Mouse (Mus musculus) megakaryocyte-erythroid progenitor cell, adult 5-6 weeks (primary cell): ENCODE data around the gene Megf8. TPM values are rescaled to one million over a fixed set of nuclear protein-coding genes. Genes with fewer than 3 reads are reported as not detected.

Experiments
- ATAC-seq: replicated peaks from 2 replicates; pipeline ENCODE4 v1.8.0; 2016; ENCODE audit warnings: mild to moderate bottlenecking, inconsistent platforms; ENCODE audit not compliant: severe bottlenecking, poor library complexity, low FRiP score, low TSS enrichment
- total RNA-seq, 2 experiments: library from RNA; stranded (forward) in 1 of 2; stranded (reverse) in 1 of 2; fragments of 200-1000, 215-1000 nt in 1 of 2; fragments of >200 nt in 1 of 2; fragmentation: Nextera tagmentation in 1 of 2; gene quantifications; 2 replicates each; pipeline ENCODE4 v1.2.3; 2014 to 2017

Gene Megf8
- total RNA-seq, 2 experiments from 2014 or later, result 2.6 to 2.7 TPM

DNA sequence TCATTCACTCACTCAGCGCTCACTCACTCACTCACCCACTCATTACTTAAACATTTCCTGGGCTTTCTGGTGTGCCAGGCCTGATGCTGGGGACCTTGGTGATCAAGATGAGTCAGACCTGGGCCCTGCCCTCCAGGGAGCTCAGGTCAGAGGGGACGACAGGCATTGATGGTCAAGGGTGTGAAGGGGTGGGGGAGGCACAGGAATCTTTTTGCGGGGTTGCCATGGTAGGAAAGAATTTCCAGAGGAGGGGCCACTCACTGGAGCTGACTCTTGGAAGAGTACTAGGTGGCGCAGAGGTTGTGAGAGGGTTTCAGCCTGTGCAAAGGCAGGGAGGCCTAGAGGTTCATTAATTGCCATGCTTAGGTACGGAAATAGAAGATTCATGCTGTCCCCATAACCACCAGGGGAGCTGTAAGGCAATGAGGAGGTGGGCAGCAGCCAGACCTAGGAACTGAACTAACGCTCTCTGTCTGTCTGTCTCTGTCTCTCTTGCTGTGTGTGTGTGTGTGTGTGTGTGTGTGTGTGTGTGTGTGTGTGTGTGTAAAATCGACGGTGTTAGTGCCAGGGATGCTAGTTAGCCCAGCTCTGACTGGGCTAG lies 60.2 kb downstream of the Megf8 start:
- no peak; the same call in 1 of the 2 replicates for ATAC-seq

GRCm38 (mm10) chr7:25378181-25379100 lies 61.5 kb downstream of the Megf8 start:
- no peak for ATAC-seq

DNA sequence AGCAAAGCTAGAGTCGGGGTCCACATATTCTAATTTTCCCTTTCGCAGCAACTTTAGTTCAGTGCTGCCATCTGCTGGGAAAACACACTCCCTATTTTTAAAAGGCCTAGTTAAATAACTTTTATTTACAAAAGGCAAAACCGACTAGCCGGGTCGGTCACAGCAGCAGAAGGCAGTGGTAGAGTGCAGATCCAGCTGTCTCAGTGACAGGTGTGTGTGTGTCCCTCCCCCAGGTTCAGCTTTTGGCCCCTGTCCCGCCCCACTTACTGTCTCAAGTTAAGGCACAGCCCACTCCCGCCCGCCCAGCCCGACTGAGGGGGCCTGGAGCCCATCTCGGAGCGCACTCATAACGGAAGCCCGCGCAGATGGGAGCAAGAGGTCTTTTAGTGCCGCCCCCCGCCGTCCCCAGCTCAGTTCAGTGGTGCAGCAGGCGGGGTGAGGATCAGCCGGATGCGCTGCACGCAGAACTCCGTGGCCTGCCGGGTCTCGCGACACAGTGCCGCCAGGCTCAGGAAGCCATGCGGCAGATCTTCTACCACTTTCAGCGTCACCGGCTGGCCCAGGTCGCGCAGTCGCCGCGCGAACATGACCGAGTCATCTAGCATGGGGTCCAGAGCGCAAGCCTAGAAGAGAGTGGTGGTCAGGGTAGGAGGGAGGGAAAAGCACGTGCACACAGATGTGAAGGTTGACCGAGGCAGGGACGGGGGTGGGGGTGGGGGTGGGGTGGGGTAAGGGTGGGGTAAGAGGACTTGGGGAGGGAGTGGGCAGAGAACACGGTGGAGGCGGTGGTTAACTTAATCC lies 62.8 kb downstream of the Megf8 start:
- peak; percentile 56 for ATAC-seq

- ATAC-seq, result peak; percentile 68
These were observed 63.7 kb downstream of the Megf8 start for GRCm38 (mm10) chr7:25380392-25381283.

- no peak for ATAC-seq
These were observed 64.3 kb downstream of the Megf8 start for GRCm38 (mm10) chr7:25381284-25381680.

DNA sequence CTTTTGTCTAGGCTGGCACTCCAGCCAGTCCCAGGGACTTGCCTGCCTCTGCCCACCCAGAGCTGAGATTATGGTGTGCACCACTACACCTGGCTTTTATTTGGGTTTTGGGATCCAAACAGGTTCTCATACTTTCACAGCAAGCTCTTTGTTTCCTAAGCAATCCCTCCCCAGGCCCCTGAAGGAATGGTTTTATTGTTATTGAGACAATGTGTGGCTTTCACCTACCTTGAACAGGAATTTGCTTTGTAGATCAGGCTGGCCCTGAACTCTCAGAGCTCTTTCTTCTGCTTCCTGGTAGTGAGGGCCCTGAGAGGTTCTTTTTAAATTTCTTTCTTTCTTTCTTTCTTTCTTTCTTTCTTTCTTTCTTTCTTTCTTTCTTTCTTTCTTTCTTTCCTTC lies 65.6 kb downstream of the Megf8 start:
- ATAC-seq, result no peak

DNA sequence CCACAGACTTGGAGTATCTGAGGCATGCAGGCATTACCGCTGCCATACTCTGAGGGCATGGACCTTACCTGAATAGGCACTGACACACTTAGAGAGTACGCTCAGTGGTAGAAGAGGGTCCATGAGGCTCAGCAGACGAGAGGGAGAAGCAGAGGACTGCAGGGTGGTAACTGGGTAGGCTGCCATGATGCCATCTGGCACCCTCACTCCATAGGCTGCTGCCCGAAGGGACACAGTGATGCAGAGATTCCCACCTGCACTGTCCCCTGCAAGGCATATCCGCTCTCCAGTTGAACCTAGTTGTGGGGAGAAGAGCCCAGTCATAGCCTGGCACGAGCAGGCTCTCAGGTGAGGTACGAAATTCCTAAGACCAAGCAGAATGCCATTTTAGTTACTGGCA lies 66.4 kb downstream of the Megf8 start:
- ATAC-seq, result no peak

- no peak for ATAC-seq
These were observed 66.9 kb downstream of the Megf8 start for GRCm38 (mm10) chr7:25383891-25384290.

GRCm38 (mm10) chr7:25384318-25384717 lies 67.4 kb downstream of the Megf8 start:
- no peak for ATAC-seq

GRCm38 (mm10) chr7:25384818-25385217 lies 67.9 kb downstream of the Megf8 start:
- no peak for ATAC-seq

- no peak for ATAC-seq
These were observed 68.3 kb downstream of the Megf8 start for GRCm38 (mm10) chr7:25385259-25385658.

DNA sequence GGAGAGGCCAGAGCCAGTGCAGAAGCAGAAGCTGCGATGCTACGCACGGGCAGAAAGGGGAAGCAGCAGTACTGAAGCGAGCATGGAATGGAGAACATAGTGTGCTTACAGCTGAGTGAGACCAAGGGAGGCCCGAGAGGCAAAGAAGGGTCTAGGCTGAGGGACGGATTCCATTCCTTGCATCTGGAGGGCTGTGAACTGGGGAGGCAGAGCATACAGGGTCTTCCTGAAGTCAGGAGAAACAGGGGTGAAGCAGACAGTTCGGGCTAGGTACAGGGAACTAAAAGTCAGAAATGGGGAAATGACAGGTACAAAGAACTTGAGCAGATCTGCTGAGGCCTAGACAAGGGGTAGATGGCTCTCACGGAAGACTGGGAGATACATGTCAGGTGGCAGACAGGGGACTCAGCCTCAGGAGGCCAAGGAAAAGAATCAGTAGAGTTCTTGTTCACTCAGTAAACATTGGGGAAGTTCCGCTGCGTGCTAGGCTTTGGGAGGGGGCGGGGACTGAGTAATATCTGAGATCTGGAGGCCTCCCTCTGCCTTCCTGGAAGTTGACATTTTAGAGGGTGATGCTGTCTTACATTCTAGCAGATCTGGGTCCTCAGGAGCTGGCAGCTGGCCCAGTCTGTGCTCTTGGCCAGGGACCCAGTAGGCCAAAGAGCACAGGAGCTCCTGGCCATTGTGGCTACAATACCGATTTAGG lies 69.0 kb downstream of the Megf8 start:
- ATAC-seq, result peak; percentile 46

DNA sequence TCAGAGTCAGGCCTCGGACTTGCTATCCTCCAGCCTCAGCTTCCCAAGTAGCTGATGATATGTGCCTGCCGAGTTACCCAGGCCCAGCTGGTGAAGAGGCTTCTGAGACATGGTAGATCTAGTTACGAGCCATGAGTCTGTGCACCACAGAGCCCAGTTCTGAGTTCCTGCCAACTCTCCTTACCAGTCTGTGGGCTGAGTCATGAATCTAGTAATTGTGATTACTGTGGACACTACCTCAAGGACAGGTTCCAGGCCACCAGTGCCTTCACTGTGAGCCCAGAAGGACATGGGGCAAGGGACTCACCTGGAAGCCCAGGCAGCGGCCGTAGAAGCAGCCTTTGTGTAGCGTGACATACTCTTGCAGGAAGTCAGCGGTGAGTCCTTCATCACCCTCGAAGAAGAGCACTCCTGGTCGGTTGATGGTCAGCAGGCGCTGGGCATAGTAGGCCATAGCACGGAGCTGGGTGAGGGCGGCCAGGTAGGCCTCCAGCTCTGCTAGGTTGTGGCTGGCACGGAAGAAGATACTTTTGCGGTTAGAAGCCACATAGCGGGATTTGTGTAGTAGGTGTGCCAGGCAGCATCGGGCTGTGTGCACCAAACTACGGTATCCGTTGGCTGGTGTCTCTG lies 71.0 kb downstream of the Megf8 start:
- ATAC-seq, result no peak

DNA sequence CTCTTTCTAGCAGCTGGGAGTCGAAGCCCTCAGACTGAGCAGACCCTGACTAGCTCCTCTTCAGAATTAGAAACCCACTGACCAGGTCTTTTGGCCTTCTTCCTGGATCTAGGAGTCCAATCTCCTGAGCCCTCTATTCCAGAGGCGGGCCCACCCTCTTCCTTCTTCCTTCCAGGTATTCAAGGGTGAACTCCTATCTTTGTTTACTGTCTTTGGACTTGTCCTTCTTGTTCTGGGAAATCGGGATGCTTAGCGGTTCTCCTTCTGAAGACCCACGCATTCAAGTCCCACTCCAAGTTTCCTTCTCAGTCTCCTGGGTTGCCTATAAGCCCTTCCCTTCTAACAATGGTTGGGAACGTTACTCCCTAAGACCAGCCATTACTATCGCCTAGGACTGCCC lies 72.0 kb downstream of the Megf8 start:
- ATAC-seq, result no peak

DNA sequence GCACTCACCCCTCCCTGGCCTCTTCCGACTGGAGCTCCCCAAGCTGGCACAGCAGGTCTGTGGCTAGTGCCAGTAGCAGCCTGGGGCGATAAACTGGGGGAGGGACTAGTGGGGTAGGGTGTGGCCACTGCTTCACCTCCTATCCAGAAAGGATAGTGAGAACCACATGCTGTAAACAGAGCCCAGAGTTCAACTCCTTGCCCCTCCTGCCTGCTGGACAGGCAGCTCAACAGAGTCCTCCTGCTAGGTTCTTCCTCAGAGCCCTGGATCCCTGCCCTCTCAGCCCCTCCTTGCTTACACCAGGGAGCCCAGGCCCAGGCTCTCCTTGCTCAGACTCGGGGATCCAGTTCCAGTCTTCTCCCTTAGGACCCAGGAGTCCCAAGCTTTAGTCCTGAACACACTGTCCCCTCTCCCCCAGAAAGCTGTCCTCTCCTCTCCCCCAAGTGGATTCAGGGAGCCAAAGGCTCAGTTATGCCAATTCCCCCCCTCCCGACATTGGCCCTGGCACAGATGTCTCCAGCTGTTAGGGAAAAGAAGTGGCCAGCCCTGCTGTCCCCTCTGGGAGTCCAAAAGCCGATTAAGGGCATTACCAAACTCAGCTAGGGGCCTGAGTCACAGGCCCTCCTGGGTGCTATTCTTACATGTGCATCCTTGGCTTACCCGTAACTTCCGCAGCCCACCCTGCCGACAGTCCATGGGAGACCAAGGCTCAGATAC lies 73.2 kb downstream of the Megf8 start:
- ATAC-seq, result peak; percentile 95

GRCm38 (mm10) chr7:25390986-25391385 lies 74.0 kb downstream of the Megf8 start:
- no peak for ATAC-seq

- no peak for ATAC-seq
These were observed 75.0 kb downstream of the Megf8 start for GRCm38 (mm10) chr7:25391856-25392453.
